Mouse (Mus musculus): ENCODE results near the gene Olfr51. TPM values are rescaled to one million over a fixed set of nuclear protein-coding genes. Genes with fewer than 3 reads are reported as not detected.
"Not testable (repeated sequence)": the region's sequence is repeated elsewhere in the genome, so short reads cannot be mapped to it uniquely, and the experiment has no call there.

Gene Olfr51
- polyA plus RNA-seq, 1 experiment, result not detected

DNA sequence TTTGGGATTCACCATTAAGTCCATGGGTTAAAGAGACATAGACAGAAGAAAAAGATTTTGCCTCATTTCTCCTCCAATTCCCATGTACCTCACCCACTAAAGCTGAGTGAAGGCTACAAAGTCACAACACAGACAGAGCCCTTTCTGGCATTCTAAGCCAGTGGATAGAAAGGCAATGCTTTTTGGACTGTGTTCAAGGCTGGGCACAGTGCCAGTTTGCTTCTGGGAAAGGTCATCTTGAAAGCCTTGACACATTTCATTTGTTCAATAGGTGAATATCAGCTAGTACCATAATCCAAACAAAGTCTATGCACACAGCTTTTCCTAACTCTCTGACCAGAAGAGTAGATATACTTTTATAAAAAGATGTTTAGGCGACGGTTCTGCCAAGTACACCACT lies 32.6 kb downstream of the Olfr51 start:
- no peaks in the 10 kb centered on the region for H3K27me3 ChIP-seq (ENCODE audit: control insufficient read depth, insufficient read depth, low read length, poor library complexity, severe bottlenecking)
- no peak overlapping the region for H3K9ac ChIP-seq (ENCODE audit: low read depth, poor library complexity, severe bottlenecking)
- no peaks in the 10 kb centered on the region for H3K9me3 ChIP-seq (replicated peaks; ENCODE audit: control insufficient read depth, insufficient read depth, low read length, poor library complexity, severe bottlenecking)
- TF ChIP-seq EP300 (IDR thresholded peaks at IDR 0.05; ENCODE audit: insufficient read depth, low read depth, low read length) (no peak), CTCF (IDR thresholded peaks at IDR 0.05; ENCODE audit: low read depth, low read length) (no peak)
- H3K36me3 ChIP-seq (ENCODE audit: control insufficient read depth, insufficient read depth, low read length, poor library complexity, severe bottlenecking), result no peaks in the 10 kb centered on the region
- no peak overlapping the region for H3K4me3 ChIP-seq (ENCODE audit: low read depth, low read length)
- H3K27ac ChIP-seq (ENCODE audit: insufficient read depth, low read length), result no peak overlapping the region
- H3K4me1 ChIP-seq (ENCODE audit: control insufficient read depth, insufficient read depth, low read length), result no peaks in the 10 kb centered on the region

GRCm38 (mm10) chr11:51044776-51045175 lies 41.4 kb downstream of the Olfr51 start:
- H3K9ac ChIP-seq (ENCODE audit: low read depth, poor library complexity, severe bottlenecking); H3K36me3 ChIP-seq (ENCODE audit: control insufficient read depth, insufficient read depth, low read length, poor library complexity, severe bottlenecking); H3K27me3 ChIP-seq (ENCODE audit: control insufficient read depth, insufficient read depth, low read length, poor library complexity, severe bottlenecking); H3K4me1 ChIP-seq (ENCODE audit: control insufficient read depth, insufficient read depth, low read length); H3K27ac ChIP-seq (ENCODE audit: insufficient read depth, low read length); H3K4me3 ChIP-seq (ENCODE audit: low read depth, low read length); H3K9me3 ChIP-seq (replicated peaks; ENCODE audit: control insufficient read depth, insufficient read depth, low read length, poor library complexity, severe bottlenecking): not testable (repeated sequence)

- not testable (repeated sequence) for H3K27me3 ChIP-seq (ENCODE audit: control insufficient read depth, insufficient read depth, low read length, poor library complexity, severe bottlenecking); H3K9me3 ChIP-seq (replicated peaks; ENCODE audit: control insufficient read depth, insufficient read depth, low read length, poor library complexity, severe bottlenecking); H3K27ac ChIP-seq (ENCODE audit: insufficient read depth, low read length); H3K4me3 ChIP-seq (ENCODE audit: low read depth, low read length); H3K4me1 ChIP-seq (ENCODE audit: control insufficient read depth, insufficient read depth, low read length); H3K36me3 ChIP-seq (ENCODE audit: control insufficient read depth, insufficient read depth, low read length, poor library complexity, severe bottlenecking); H3K9ac ChIP-seq (ENCODE audit: low read depth, poor library complexity, severe bottlenecking)
These were observed 44.4 kb downstream of the Olfr51 start, which contains the start of gene Olfr1375 for GRCm38 (mm10) chr11:51047809-51048208. Gene Olfr1375, plus strand, starts transcription at chr11:51048109.

- no peaks in the 10 kb centered on the region for H3K27me3 ChIP-seq (ENCODE audit: control insufficient read depth, insufficient read depth, low read length, poor library complexity, severe bottlenecking)
- no peaks in the 10 kb centered on the region for H3K4me1 ChIP-seq (ENCODE audit: control insufficient read depth, insufficient read depth, low read length)
- H3K9me3 ChIP-seq (replicated peaks; ENCODE audit: control insufficient read depth, insufficient read depth, low read length, poor library complexity, severe bottlenecking), result no peaks in the 10 kb centered on the region
- no peaks in the 10 kb centered on the region for H3K36me3 ChIP-seq (ENCODE audit: control insufficient read depth, insufficient read depth, low read length, poor library complexity, severe bottlenecking)
- H3K4me3 ChIP-seq (ENCODE audit: low read depth, low read length), result no peak overlapping the region
- no peak for TF ChIP-seq EP300 (IDR thresholded peaks at IDR 0.05; ENCODE audit: insufficient read depth, low read depth, low read length)
- no peak for TF ChIP-seq POLR2A (IDR thresholded peaks at IDR 0.05; ENCODE audit: insufficient read depth, low read length)
- TF ChIP-seq CTCF (IDR thresholded peaks at IDR 0.05; ENCODE audit: low read depth, low read length), result no peak
- no peak overlapping the region for H3K27ac ChIP-seq (ENCODE audit: insufficient read depth, low read length)
- H3K9ac ChIP-seq (ENCODE audit: low read depth, poor library complexity, severe bottlenecking), result no peak overlapping the region
These were observed 48.3 kb downstream of the Olfr51 start for GRCm38 (mm10) chr11:51051678-51052077.

- H3K9ac ChIP-seq (ENCODE audit: low read depth, poor library complexity, severe bottlenecking), result no peak overlapping the region
- H3K4me1 ChIP-seq (ENCODE audit: control insufficient read depth, insufficient read depth, low read length), result no peaks in the 10 kb centered on the region
- no peaks in the 10 kb centered on the region for H3K36me3 ChIP-seq (ENCODE audit: control insufficient read depth, insufficient read depth, low read length, poor library complexity, severe bottlenecking)
- H3K27me3 ChIP-seq (ENCODE audit: control insufficient read depth, insufficient read depth, low read length, poor library complexity, severe bottlenecking), result no peaks in the 10 kb centered on the region
- TF ChIP-seq EP300 (IDR thresholded peaks at IDR 0.05; ENCODE audit: insufficient read depth, low read depth, low read length) (no peak), CTCF (IDR thresholded peaks at IDR 0.05; ENCODE audit: low read depth, low read length) (no peak), POLR2A (IDR thresholded peaks at IDR 0.05; ENCODE audit: insufficient read depth, low read length) (no peak)
- H3K4me3 ChIP-seq (ENCODE audit: low read depth, low read length), result no peak overlapping the region
- no peak overlapping the region for H3K27ac ChIP-seq (ENCODE audit: insufficient read depth, low read length)
- H3K9me3 ChIP-seq (replicated peaks; ENCODE audit: control insufficient read depth, insufficient read depth, low read length, poor library complexity, severe bottlenecking), result no peaks in the 10 kb centered on the region
These were observed 49.8 kb downstream of the Olfr51 start for GRCm38 (mm10) chr11:51053230-51053629.

- peaks cover 2% of the 10 kb centered on the region for H3K4me1 ChIP-seq (ENCODE audit: control insufficient read depth, insufficient read depth, low read length)
- no peaks in the 10 kb centered on the region for H3K27me3 ChIP-seq (ENCODE audit: control insufficient read depth, insufficient read depth, low read length, poor library complexity, severe bottlenecking)
- peak within 1 kb of the TSS; percentile 92 for H3K4me3 ChIP-seq (ENCODE audit: low read depth, low read length)
- H3K9ac ChIP-seq (ENCODE audit: low read depth, poor library complexity, severe bottlenecking), result peak within 1 kb of the TSS; percentile 42
- no peaks in the 10 kb centered on the region for H3K9me3 ChIP-seq (replicated peaks; ENCODE audit: control insufficient read depth, insufficient read depth, low read length, poor library complexity, severe bottlenecking)
- H3K27ac ChIP-seq (ENCODE audit: insufficient read depth, low read length), result no peak within 1 kb of the TSS
- TF ChIP-seq CTCF (IDR thresholded peaks at IDR 0.05; ENCODE audit: low read depth, low read length) (no peak), EP300 (IDR thresholded peaks at IDR 0.05; ENCODE audit: insufficient read depth, low read depth, low read length) (no peak)
- H3K36me3 ChIP-seq (ENCODE audit: control insufficient read depth, insufficient read depth, low read length, poor library complexity, severe bottlenecking), result no peaks in the 10 kb centered on the region
These were observed 55.8 kb downstream of the Olfr51 start, which contains the start of gene Zfp354a for GRCm38 (mm10) chr11:51059151-51059571. Gene Zfp354a, plus strand, starts transcription at chr11:51059257.

Other genes starting within 250 kb of the Olfr51 start
- gene Zfp354c, start 175.9 kb upstream of the Olfr51 start, polyA plus RNA-seq (2011; ENCODE audit: insufficient read depth, insufficient read length, low read depth, missing spikeins), result 13.7 and 13.8 TPM in 2 replicates
- 0.45 and 0.50 TPM in 2 replicates for gene Zfp879, start 162.0 kb upstream of the Olfr51 start, polyA plus RNA-seq (2011; ENCODE audit: insufficient read depth, insufficient read length, low read depth, missing spikeins)
- 0.25 TPM in 1 of 2 replicates, not detected in the other for gene Grm6, start 152.9 kb upstream of the Olfr51 start, polyA plus RNA-seq (2011; ENCODE audit: insufficient read depth, insufficient read length, low read depth, missing spikeins)
- gene Zfp454, start 115.9 kb upstream of the Olfr51 start, polyA plus RNA-seq (2011; ENCODE audit: insufficient read depth, insufficient read length, low read depth, missing spikeins), result 2.1 and 2.3 TPM in 2 replicates
- 16.5 and 16.8 TPM in 2 replicates for gene Zfp2, start 87.4 kb upstream of the Olfr51 start, polyA plus RNA-seq (2011; ENCODE audit: insufficient read depth, insufficient read length, low read depth, missing spikeins)
- 0.52 and 1.0 TPM in 2 replicates for gene Zfp354b, start 72.0 kb upstream of the Olfr51 start, polyA plus RNA-seq (2011; ENCODE audit: insufficient read depth, insufficient read length, low read depth, missing spikeins)
- not detected in 2 replicates for gene 4933414I15Rik, start 59.8 kb upstream of the Olfr51 start, polyA plus RNA-seq (2011; ENCODE audit: insufficient read depth, insufficient read length, low read depth, missing spikeins)
- gene Prop1, start 49.8 kb upstream of the Olfr51 start, polyA plus RNA-seq (2011; ENCODE audit: insufficient read depth, insufficient read length, low read depth, missing spikeins), result not detected in 2 replicates
- not detected in 2 replicates for gene Olfr1378, start 37.1 kb upstream of the Olfr51 start, polyA plus RNA-seq (2011; ENCODE audit: insufficient read depth, insufficient read length, low read depth, missing spikeins)
- not detected in 2 replicates for gene Olfr1377, start 21.6 kb upstream of the Olfr51 start, polyA plus RNA-seq (2011; ENCODE audit: insufficient read depth, insufficient read length, low read depth, missing spikeins)
- 0.16 TPM in 1 of 2 replicates, not detected in the other for gene Olfr54, start 10.6 kb downstream of the Olfr51 start, polyA plus RNA-seq (2011; ENCODE audit: insufficient read depth, insufficient read length, low read depth, missing spikeins)
- gene Olfr1375, start 44.5 kb downstream of the Olfr51 start, polyA plus RNA-seq (2011; ENCODE audit: insufficient read depth, insufficient read length, low read depth, missing spikeins), result not detected in 2 replicates
- gene Zfp354a, start 55.7 kb downstream of the Olfr51 start, polyA plus RNA-seq (2011; ENCODE audit: insufficient read depth, insufficient read length, low read depth, missing spikeins), result 3.5 and 3.9 TPM in 2 replicates
- gene Gm12569, start 216.9 kb downstream of the Olfr51 start, polyA plus RNA-seq (2011; ENCODE audit: insufficient read depth, insufficient read length, low read depth, missing spikeins), result 3.2 and 4.1 TPM in 2 replicates

Data from ES-Bruce4 (cell line).